Mouse (Mus musculus) kidney, adult 2 months (tissue): ENCODE measurements at regions not wholly inside any gene's neighbourhood (a gene's known extent, or its start where the extent isn't known, plus 50 kb on each side); places are given as distances from the start of the nearest gene placed in this dataset.

Experiments used
- DNase-seq: peaks from one replicate; pipeline ENCODE4 v3.0.0; 2021
- H3K27ac ChIP-seq: fragments of 200-500 bp; 2 replicates; pipeline ENCODE4 v1.5.1; 2012; ENCODE audit warnings: low read depth, low read length, control low read depth, inconsistent platforms; ENCODE audit not compliant: insufficient read depth
- H3K27me3 ChIP-seq: fragments of 200-500 bp; replicated peaks from 2 replicates; pipeline ENCODE4 v1.6.1; 2012; ENCODE audit warnings: mild to moderate bottlenecking, moderate library complexity, low read length, inconsistent platforms; ENCODE audit not compliant: control insufficient read depth, insufficient read depth
- H3K36me3 ChIP-seq: fragments of 200-500 bp; 2 replicates; pipeline ENCODE4 v1.6.1; 2012; ENCODE audit warnings: mild to moderate bottlenecking, moderate library complexity, low read length, inconsistent platforms; ENCODE audit not compliant: control insufficient read depth, insufficient read depth
- H3K4me1 ChIP-seq: fragments of 200-500 bp; 2 replicates; pipeline ENCODE4 v1.6.1; 2011; ENCODE audit warnings: low read length; ENCODE audit not compliant: control insufficient read depth, insufficient read depth
- H3K4me3 ChIP-seq: fragments of 200-500 bp; 2 replicates; pipeline ENCODE4 v1.5.1; 2011; ENCODE audit warnings: mild to moderate bottlenecking, low read depth, low read length, control low read depth; ENCODE audit not compliant: insufficient read depth
- CTCF ChIP-seq: fragments of 200-500 bp; conservative IDR thresholded peaks from 2 replicates; pipeline ENCODE4 v1.5.1; 2011; ENCODE audit warnings: low read depth, mild to moderate bottlenecking, control low read depth, low read length, moderate library complexity, mixed read lengths; ENCODE audit not compliant: insufficient read depth, insufficient read length
- POLR2A ChIP-seq: fragments of 200-500 bp; IDR thresholded peaks from one replicate; pipeline ENCODE4 v1.6.1; 2011; ENCODE audit warnings: low read depth, low read length, control low read depth
- WGBS: fragments of 180-500 bp; shearing (Covaris S2); methylation state at CpG from one replicate; pipeline ENCODE4 v1.1.7; 2018; 5-methylcytosine and 5-hydroxymethylcytosine counted together

DNA sequence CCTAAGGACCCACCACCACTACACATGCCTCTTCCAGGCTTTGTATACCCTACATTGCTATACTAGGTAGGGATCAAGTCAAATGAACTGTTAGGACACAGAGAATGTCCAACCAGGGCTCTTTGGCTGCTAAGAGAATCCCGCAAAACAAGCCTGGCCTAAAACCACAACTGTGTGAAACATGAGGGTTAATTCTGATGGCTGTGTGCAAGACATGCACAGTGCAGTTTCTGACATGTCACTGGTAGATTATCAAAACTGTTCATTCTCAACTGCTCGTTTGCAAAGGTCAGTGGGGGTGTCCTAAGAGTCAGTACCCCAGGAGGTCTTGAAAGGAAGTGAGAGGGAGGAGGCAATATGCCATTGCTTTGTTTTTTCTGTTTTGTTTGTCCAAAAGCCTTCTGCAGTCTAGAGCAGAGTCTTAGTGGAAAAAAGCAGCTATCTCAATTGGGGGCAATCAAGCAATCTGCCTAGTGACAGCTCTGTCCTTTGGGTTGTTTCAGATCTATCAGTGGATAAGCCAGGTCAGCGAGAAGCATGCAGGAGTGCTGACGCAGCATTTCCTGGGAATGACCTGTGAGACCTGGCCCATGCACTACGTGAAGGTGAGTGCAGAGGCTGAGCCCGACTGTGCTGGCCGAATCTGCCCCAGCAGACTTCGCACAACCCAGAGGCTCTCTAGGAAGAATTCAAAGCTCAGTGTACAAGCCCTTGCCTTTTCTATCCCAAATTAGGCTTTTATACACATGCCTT, 151.3 kb upstream of the 4933402D24Rik start:
- no peaks in the 10 kb centered on the region for H3K4me1 ChIP-seq
- H3K27ac ChIP-seq: no peak overlapping the region
- DNase-seq: no peak
- no peak overlapping the region for H3K4me3 ChIP-seq
- 57% methylated on average over 8 of the region's 8 CpGs for WGBS
- H3K27me3 ChIP-seq: no peaks in the 10 kb centered on the region
- no peaks in the 10 kb centered on the region for H3K36me3 ChIP-seq
- TF ChIP-seq POLR2A (no peak), CTCF (no peak)

DNA sequence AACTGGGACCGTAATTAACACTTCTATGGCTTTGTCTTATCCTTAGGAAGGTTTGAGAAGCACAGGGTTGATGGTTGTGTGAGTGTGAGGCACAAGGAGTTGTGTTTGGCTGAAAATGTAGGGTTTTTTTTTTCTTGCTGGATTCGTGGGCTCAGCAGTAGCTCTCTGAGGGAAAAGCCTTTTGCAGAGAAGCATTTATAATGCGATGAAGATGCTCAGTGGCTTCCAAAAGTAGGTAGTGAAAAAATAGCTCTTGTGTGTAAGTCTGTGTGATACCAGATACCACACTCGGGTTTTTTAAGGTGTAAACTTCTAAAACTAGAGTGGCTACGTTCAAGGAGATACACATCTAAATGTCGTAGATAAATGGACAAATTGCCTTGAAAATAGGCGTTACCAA, 149.1 kb upstream of the 4933402D24Rik start:
- Histone ChIP-seq H3K27ac (no peak overlapping the region), H3K4me3 (no peak overlapping the region), H3K4me1 (no peaks in the 10 kb centered on the region), H3K36me3 (no peaks in the 10 kb centered on the region), H3K27me3 (no peaks in the 10 kb centered on the region)
- TF ChIP-seq CTCF (no peak), POLR2A (no peak)
- DNase-seq: no peak
- WGBS: 60% methylated on average over 7 of the region's 7 CpGs

DNA sequence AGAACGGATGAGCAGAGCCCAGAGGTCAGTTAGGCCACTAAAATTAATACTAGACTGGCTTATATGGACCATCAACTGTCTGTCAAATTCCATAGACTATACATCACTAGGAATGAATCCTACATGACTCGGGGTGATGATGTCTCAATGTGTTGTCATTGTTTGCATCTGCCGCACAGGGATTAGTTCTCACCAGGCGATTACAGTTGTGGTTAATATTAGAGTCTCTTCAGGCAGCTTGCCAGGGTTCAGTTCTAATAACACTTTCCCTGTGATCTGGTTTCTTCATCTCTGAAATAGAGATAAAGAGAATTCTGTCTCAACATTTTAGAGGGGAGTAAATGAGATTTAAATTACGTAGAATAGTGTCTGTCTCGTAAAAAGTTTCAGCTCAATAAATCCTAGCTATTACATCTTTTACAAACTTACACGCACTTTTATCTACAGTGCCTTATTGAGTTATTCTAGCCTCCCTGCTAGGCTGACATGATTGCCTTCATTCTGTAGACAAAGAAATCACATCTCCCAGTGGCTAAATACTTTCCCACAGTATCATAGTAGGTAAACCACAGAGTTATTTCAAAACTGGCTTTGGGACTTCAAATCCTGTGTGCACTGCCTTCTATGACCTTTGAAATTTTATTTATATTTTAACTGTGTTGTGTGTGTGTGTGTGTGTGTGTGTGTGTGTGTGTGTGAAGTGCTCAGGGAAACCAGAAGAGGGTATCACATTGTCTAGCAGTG, 148.0 kb upstream of the 4933402D24Rik start:
- Histone ChIP-seq H3K4me1 (no peaks in the 10 kb centered on the region), H3K4me3 (no peak overlapping the region), H3K36me3 (no peaks in the 10 kb centered on the region), H3K27ac (no peak overlapping the region), H3K27me3 (no peaks in the 10 kb centered on the region)
- WGBS: 69% methylated on average over 7 of the region's 7 CpGs
- no peak for DNase-seq
- TF ChIP-seq POLR2A: no peak
- no peak for TF ChIP-seq CTCF

DNA sequence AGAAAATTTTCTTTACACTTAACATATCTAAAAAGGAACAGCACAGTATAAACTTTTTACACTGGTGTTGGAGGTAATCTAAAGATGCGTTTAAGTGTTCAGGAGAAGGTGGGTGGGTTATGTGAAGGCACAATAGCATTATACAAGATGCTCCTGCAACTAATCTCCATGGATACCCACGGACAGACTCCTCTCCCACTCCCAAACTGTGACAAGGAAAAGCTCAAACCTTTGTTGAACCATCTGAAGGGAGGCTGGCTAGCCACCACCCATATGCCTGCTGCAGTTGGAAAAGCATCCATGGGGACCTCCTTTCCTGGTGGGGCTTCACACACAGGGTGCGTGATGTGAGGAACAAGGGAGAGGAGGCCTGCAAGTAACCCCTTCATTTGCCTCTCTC, 141.7 kb upstream of the 4933402D24Rik start:
- no peak for DNase-seq
- TF ChIP-seq CTCF (no peak), POLR2A (no peak)
- Histone ChIP-seq H3K4me3 (no peak overlapping the region), H3K36me3 (no peaks in the 10 kb centered on the region), H3K27me3 (no peaks in the 10 kb centered on the region), H3K4me1 (no peaks in the 10 kb centered on the region), H3K27ac (no peak overlapping the region)
- WGBS: 79% methylated on average over 3 of the region's 3 CpGs

DNA sequence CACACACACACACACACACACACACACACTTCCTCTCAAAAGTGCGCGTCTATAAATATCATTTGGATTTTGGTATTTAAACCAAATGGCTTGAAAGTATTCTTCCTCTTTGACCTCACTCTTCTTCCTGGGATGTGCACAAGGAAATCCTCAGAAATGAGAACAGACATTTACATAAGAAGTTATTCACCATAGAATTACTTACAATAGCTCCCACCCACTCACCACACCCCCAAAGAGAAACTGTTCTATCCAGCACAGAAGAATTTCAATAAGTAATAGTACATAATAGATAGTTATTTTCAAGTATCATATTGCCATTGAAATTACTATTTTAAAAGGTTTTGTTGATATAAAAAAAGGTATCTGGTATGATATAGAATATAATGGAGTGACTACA, 140.1 kb upstream of the 4933402D24Rik start:
- Histone ChIP-seq H3K36me3 (no peaks in the 10 kb centered on the region), H3K4me1 (no peaks in the 10 kb centered on the region), H3K4me3 (no peak overlapping the region), H3K27ac (no peak overlapping the region), H3K27me3 (no peaks in the 10 kb centered on the region)
- DNase-seq: no peak
- TF ChIP-seq CTCF (no peak), POLR2A (no peak)
- WGBS: 71% methylated on average over 2 of the region's 2 CpGs

DNA sequence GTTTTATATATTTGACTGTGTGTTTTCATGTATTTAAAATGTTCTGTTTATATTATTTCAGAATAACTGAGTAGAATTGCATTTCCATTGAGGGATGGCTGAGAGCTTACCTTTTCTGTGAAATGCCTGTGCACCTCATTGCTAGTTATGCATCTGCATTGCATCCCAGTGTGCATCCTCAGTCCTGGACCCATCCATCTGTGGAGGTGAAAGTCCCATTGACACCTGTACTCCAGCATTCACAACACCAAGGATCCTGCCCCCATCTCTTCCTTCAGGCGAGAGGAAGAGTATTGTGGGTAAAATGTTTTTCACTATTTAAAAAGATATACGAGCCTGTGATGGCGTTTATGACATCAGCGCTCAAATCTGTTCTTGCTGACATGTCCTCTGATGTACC, 134.6 kb upstream of the 4933402D24Rik start:
- Histone ChIP-seq H3K4me3 (no peak overlapping the region), H3K4me1 (0 out of 2 replicates have a peak, but pooled peaks cover 2% of the 10 kb centered on the region), H3K27ac (no peak overlapping the region), H3K27me3 (no peaks in the 10 kb centered on the region), H3K36me3 (no peaks in the 10 kb centered on the region)
- DNase-seq: no peak
- TF ChIP-seq CTCF: no peak
- TF ChIP-seq POLR2A: no peak
- WGBS: 80% methylated on average over 4 of the region's 4 CpGs

DNA sequence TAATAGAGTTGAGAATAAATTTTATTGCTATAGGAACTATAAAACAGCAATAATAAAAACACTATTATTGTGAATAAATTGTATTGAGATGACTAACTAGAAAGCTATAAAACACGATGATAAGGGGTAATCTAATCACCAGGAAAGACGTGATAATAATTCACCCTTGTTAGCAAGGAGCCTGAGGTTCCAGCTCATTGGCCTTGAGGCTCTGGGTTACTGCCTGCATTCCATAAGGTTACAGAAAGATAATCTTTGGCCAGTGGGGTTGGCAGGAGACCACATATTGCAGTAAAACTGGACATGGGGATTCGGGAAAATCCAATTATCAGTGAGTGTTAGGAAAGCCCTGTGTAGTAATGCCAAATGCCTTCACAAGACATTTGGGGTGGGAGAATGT, 134.1 kb upstream of the 4933402D24Rik start:
- DNase-seq: peak; percentile 53
- no peak overlapping the region for H3K27ac ChIP-seq
- H3K36me3 ChIP-seq: no peaks in the 10 kb centered on the region
- H3K4me1 ChIP-seq: 0 out of 2 replicates have a peak, but pooled peaks cover 2% of the 10 kb centered on the region
- no peak overlapping the region for H3K4me3 ChIP-seq
- H3K27me3 ChIP-seq: no peaks in the 10 kb centered on the region
- 18% methylated on average over 3 of the region's 3 CpGs for WGBS
- TF ChIP-seq POLR2A: no peak
- TF ChIP-seq CTCF: no peak
